Mouse (Mus musculus) olfactory bulb, adult 2 months (tissue): ENCODE data around the gene Hist1h4j.

Experiments used
- CTCF ChIP-seq: fragments of 200-500 bp; IDR thresholded peaks from 2 replicates; pipeline ENCODE4 v1.5.1; 2012; ENCODE audit warnings: low read depth, mild to moderate bottlenecking, low read length, moderate library complexity; ENCODE audit not compliant: insufficient read depth
- POLR2A ChIP-seq: fragments of 200-500 bp; IDR thresholded peaks from 2 replicates; pipeline ENCODE4 v1.6.1; 2012; ENCODE audit warnings: mild to moderate bottlenecking, low read depth, low read length, moderate library complexity; ENCODE audit not compliant: insufficient read depth

DNA sequence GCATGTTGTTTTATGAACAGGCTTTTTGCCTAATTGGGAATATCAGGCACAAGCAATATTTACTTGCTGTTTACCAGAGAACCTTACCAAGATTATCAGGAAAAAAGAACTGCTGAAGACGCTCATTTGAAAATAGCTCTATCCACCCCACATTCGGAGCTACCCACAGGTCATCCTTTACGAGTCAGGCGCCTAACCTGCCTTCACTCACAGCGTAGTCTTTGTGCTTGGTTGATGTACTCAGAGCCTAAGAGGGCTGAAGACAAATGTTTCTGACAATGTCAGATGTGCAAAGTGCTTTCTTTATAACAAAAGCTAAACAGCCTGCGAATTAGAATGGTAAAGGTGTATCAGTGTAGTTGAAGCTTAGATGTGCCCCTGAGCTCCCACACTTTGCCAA, 49.4 kb downstream of the Hist1h4j start:
- TF ChIP-seq CTCF: no peak
- no peak for TF ChIP-seq POLR2A
